Mouse (Mus musculus): ENCODE measurements around the gene Ugt1a10.

DNA sequence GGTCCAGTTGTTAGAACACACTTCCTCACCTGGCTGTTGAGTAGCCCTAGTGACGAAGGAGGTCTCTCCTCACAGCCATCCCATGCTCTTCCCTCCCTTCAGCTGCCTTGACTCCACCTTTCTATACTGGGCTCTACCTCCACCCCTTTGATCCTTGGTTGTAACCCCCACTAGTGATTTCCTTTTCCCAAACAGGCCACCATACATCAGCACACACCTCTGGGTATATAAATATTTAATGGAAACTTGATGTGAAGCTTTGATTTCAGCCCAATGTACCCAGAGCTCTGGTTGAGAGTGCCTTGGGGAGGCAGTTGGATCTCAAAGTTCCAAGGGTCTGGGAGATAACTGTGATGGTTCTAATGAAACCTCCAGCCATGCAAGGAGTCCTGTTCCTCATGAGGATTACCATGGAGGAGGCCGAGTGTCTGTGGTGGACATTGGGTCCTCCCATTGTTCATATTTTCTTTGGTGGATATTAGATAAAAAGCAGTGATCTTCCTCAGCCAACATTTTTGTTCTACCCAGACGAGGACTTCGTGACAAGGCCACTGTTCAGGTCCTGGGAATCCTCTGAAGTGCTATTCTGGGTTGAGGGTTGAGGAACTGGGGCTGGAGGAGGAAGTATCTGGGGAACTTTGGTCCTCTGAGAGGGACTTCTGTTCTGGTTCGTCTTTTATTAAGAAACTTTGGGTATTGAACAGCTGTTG is 171.6 kb downstream of the Ugt1a10 start, which contains the start of gene Mroh2a:
- TF ChIP-seq TAL1 (IDR thresholded peaks at IDR 0.05; ENCODE audit: low read length) = no peak
- TF ChIP-seq GATA1 (IDR thresholded peaks at IDR 0.05; ENCODE audit: low read length) = no peak

Measured in erythroblast, embryonic 14.5 days (primary cell).